Mouse (Mus musculus) erythroblast, embryonic 14.5 days (primary cell): ENCODE results near the gene Ankrd40.

Source experiments
- GATA1 ChIP-seq: IDR thresholded peaks from 2 replicates; pipeline ENCODE4 v1.6.1; 2012; ENCODE audit warnings: low read length, inconsistent platforms, mixed read lengths
- TAL1 ChIP-seq: IDR thresholded peaks from 3 replicates; pipeline ENCODE4 v1.6.1; 2012; ENCODE audit warnings: low read length, inconsistent platforms, mixed read lengths

- TF ChIP-seq TAL1 (no peak), GATA1 (no peak)
Measured at GRCm38 (mm10) chr11:94347063-94347575, 19.3 kb downstream of the Ankrd40 start.
